ENCODE assay signal across 9 mouse cellular contexts in genomic region chr5:31137658-31138057, GRCm38 (mm10). TPM values are rescaled to one million over a fixed set of nuclear protein-coding genes. Genes with fewer than 3 reads are reported as not detected.
DNase-seq lines count a peak whose midpoint lies in the region; ATAC-seq and TF ChIP-seq lines count a peak whose summit lies in the region.
"Had no signal": no experiment of that assay in that cellular context is flagged by ENCODE, and none has a peak within 500 bp of the region (broad histone marks: within the 10 kb centered on the region; RNA-seq: fewer than 3 reads in every experiment).

No protein-coding gene starts in this region.

- H3K27ac ChIP-seq in heart, embryonic 10.5 days, result no peak overlapping the region
- H3K27ac ChIP-seq in forebrain, embryonic 14.5 days (ENCODE audit: low read depth, low read length), result no peak overlapping the region
- H3K27ac ChIP-seq in midbrain, embryonic 10.5 days (replicated peaks), result no peak overlapping the region

- peak overlapping the region; percentile 39 for H3K4me2 ChIP-seq in forebrain, embryonic 14.5 days (ENCODE audit: low read length)

- WGBS in heart, embryonic 10.5 days, result 1% methylated on average over 13 of the region's 13 CpGs
- WGBS in forebrain, embryonic 14.5 days, result 1% methylated on average over 13 of the region's 13 CpGs
- WGBS in midbrain, embryonic 10.5 days, result 1% methylated on average over 13 of the region's 13 CpGs

- no peak for DNase-seq in heart, embryonic 10.5 days (ENCODE audit: low spot score)
- DNase-seq in heart, postnatal 4 days, result no peak
- DNase-seq in forebrain, embryonic 14.5 days (ENCODE audit: low spot score), result no peak
- peak; percentile 29 for DNase-seq in midbrain, embryonic 10.5 days (ENCODE audit: low spot score)
- no peak for DNase-seq in T-cell, adult 2 months (ENCODE audit: low spot score)
- DNase-seq in right cerebral cortex, postnatal 4 days, result no peak
- no peak for DNase-seq in adrenal gland, postnatal 10 days
- DNase-seq: kidney, postnatal 10 days had no signal

- no peak for TF ChIP-seq CTCF in E14TG2a.4 (conservative IDR thresholded peaks at IDR 0.05; ENCODE audit: low read length)

- ATAC-seq in forebrain, embryonic 14.5 days, result no peak

- H3K36me3 ChIP-seq in heart, embryonic 10.5 days, result peaks cover 11% of the 10 kb centered on the region
- H3K36me3 ChIP-seq in E14TG2a.4 (ENCODE audit: insufficient read depth, low read length), result peaks cover 8% of the 10 kb centered on the region
- peaks cover 7% of the 10 kb centered on the region for H3K36me3 ChIP-seq in forebrain, embryonic 14.5 days (ENCODE audit: control insufficient read depth, insufficient read depth, low read length)
- H3K36me3 ChIP-seq in midbrain, embryonic 10.5 days, result peaks cover 10% of the 10 kb centered on the region

- peaks cover 32% of the 10 kb centered on the region for H3K4me1 ChIP-seq in heart, embryonic 10.5 days
- peaks cover 34% of the 10 kb centered on the region for H3K4me1 ChIP-seq in E14TG2a.4 (replicated peaks; ENCODE audit: low read depth, low read length)
- H3K4me1 ChIP-seq in forebrain, embryonic 14.5 days (ENCODE audit: control insufficient read depth, insufficient read depth, low read length), result no peaks in the 10 kb centered on the region
- peaks cover 28% of the 10 kb centered on the region for H3K4me1 ChIP-seq in midbrain, embryonic 10.5 days

- no peak overlapping the region for H3K9ac ChIP-seq in forebrain, embryonic 14.5 days (ENCODE audit: low read length)

- no peaks in the 10 kb centered on the region for H3K9me3 ChIP-seq in heart, embryonic 10.5 days
- no peaks in the 10 kb centered on the region for H3K9me3 ChIP-seq in E14TG2a.4 (ENCODE audit: low read length)
- no peaks in the 10 kb centered on the region for H3K9me3 ChIP-seq in forebrain, embryonic 14.5 days (replicated peaks; ENCODE audit: control insufficient read depth, low read length)
- no peaks in the 10 kb centered on the region for H3K9me3 ChIP-seq in midbrain, embryonic 10.5 days (replicated peaks)

- peak overlapping the region; percentile 49 for H3K4me3 ChIP-seq in heart, embryonic 10.5 days
- H3K4me3 ChIP-seq in E14TG2a.4 (replicated peaks; ENCODE audit: low read length), result peak overlapping the region; percentile 81
- peak overlapping the region; percentile 15; the same call in 1 of the 2 replicates for H3K4me3 ChIP-seq in forebrain, embryonic 14.5 days (ENCODE audit: low read depth, low read length)
- H3K4me3 ChIP-seq in midbrain, embryonic 10.5 days, result peak overlapping the region; percentile 49

- peaks cover 70% of the 10 kb centered on the region for H3K27me3 ChIP-seq in heart, embryonic 10.5 days (ENCODE audit: insufficient read depth, poor library complexity, severe bottlenecking)
- peaks cover 61% of the 10 kb centered on the region for H3K27me3 ChIP-seq in E14TG2a.4 (ENCODE audit: insufficient read depth, low read length)
- peaks cover 49% of the 10 kb centered on the region for H3K27me3 ChIP-seq in forebrain, embryonic 14.5 days (replicated peaks; ENCODE audit: control insufficient read depth, insufficient read depth, low read length)
- H3K27me3 ChIP-seq in midbrain, embryonic 10.5 days (ENCODE audit: low read depth, poor library complexity, severe bottlenecking), result peaks cover 66% of the 10 kb centered on the region

RNA-seq across cellular contexts. Expression of gene Ucn, which starts 1.0 kb away (rescaled TPM):
- not detected in 2 replicates for polyA plus RNA-seq in heart, embryonic 10.5 days (2016; fragmentation: Nextera tagmentation; extraction: Ambion mirVana)
- total RNA-seq in heart, postnatal 4 days (2021), result not detected
- not detected in 2 replicates for polyA plus RNA-seq in forebrain, embryonic 14.5 days (2014; fragmentation: Nextera tagmentation; extraction: Ambion mirVana)
- polyA plus RNA-seq in midbrain, embryonic 10.5 days (2016; fragmentation: Nextera tagmentation; extraction: Ambion mirVana), result not detected in 2 replicates
- not detected for total RNA-seq in adrenal gland, postnatal 10 days (2021)

RNA-seq across cellular contexts. Expression of gene Mpv17, which starts 16.4 kb away (rescaled TPM):
- polyA plus RNA-seq in heart, embryonic 10.5 days (2016; fragmentation: Nextera tagmentation; extraction: Ambion mirVana), result 77.3 and 87.3 TPM in 2 replicates
- 10 to 100 TPM; 50.1 to 50.8 TPM for total RNA-seq in heart, postnatal 4 days (2021)
- 36.6 and 37.4 TPM in 2 replicates for polyA plus RNA-seq in forebrain, embryonic 14.5 days (2014; fragmentation: Nextera tagmentation; extraction: Ambion mirVana)
- 58.7 and 64.5 TPM in 2 replicates for polyA plus RNA-seq in midbrain, embryonic 10.5 days (2016; fragmentation: Nextera tagmentation; extraction: Ambion mirVana)
- 10 to 100 TPM; 42.3 to 46.1 TPM for total RNA-seq in adrenal gland, postnatal 10 days (2021)

RNA-seq across cellular contexts. Expression of gene Trim54, which starts 21.1 kb away (rescaled TPM):
- 17.0 and 23.8 TPM in 2 replicates for polyA plus RNA-seq in heart, embryonic 10.5 days (2016; fragmentation: Nextera tagmentation; extraction: Ambion mirVana)
- total RNA-seq in heart, postnatal 4 days (2021), result 10 to 100 TPM; 33.4 to 35.6 TPM
- not detected in 2 replicates for polyA plus RNA-seq in forebrain, embryonic 14.5 days (2014; fragmentation: Nextera tagmentation; extraction: Ambion mirVana)
- not detected in 2 replicates for polyA plus RNA-seq in midbrain, embryonic 10.5 days (2016; fragmentation: Nextera tagmentation; extraction: Ambion mirVana)
- 10 to 100 TPM in 1 of 2 experiments, 1 to 10 TPM in 1; 3.3 to 16.1 TPM for total RNA-seq in adrenal gland, postnatal 10 days (2021)

RNA-seq across cellular contexts. Expression of gene Slc30a3, which starts 29.6 kb away (rescaled TPM):
- 0.62 and 0.67 TPM in 2 replicates for polyA plus RNA-seq in heart, embryonic 10.5 days (2016; fragmentation: Nextera tagmentation; extraction: Ambion mirVana)
- under 1 TPM in 1 of 2 experiments, not detected in 1; 0.24 TPM for total RNA-seq in heart, postnatal 4 days (2021)
- polyA plus RNA-seq in forebrain, embryonic 14.5 days (2014; fragmentation: Nextera tagmentation; extraction: Ambion mirVana), result 2.0 TPM in 2 replicates
- 1.5 and 7.1 TPM in 2 replicates for polyA plus RNA-seq in midbrain, embryonic 10.5 days (2016; fragmentation: Nextera tagmentation; extraction: Ambion mirVana)
- total RNA-seq in adrenal gland, postnatal 10 days (2021), result under 1 TPM; 0.60 to 0.76 TPM

RNA-seq across cellular contexts. Expression of gene Dnajc5g, which starts 31.6 kb away (rescaled TPM):
- not detected in 2 replicates for polyA plus RNA-seq in heart, embryonic 10.5 days (2016; fragmentation: Nextera tagmentation; extraction: Ambion mirVana)
- total RNA-seq in heart, postnatal 4 days (2021), result not detected
- polyA plus RNA-seq in forebrain, embryonic 14.5 days (2014; fragmentation: Nextera tagmentation; extraction: Ambion mirVana), result not detected in 2 replicates
- not detected in 2 replicates for polyA plus RNA-seq in midbrain, embryonic 10.5 days (2016; fragmentation: Nextera tagmentation; extraction: Ambion mirVana)
- not detected for total RNA-seq in adrenal gland, postnatal 10 days (2021)

Comparison
In these comparisons a context has a peak if more than half of its experiments do, and no peak if none do; other contexts are left out.
1. H3K4me3 ChIP-seq: peak in every context shown above with its lines; median percentile 81 in E14TG2a.4; 49 in heart, embryonic 10.5 days; 49 in midbrain, embryonic 10.5 days; 15 in forebrain, embryonic 14.5 days.
2. RNA of gene Trim54, which starts 21.1 kb away (polyA plus RNA-seq): 17.0 to 23.8 TPM in heart, embryonic 10.5 days; not detected in midbrain, embryonic 10.5 days and not detected in forebrain, embryonic 14.5 days; every median in the first group is over 10 times any median in the second.